Mouse (Mus musculus): ENCODE measurements at regions not wholly inside any gene's neighbourhood (a gene's known extent, or its start where the extent isn't known, plus 50 kb on each side); places are given as distances from the start of the nearest gene placed in this dataset.

GRCm38 (mm10) chr5:75494143-75494542, 80.6 kb upstream of the Kit start:
- no peaks in the 10 kb centered on the region for H3K27me3 ChIP-seq
- TF ChIP-seq CTCF (IDR thresholded peaks at IDR 0.05), result no peak
- DNase-seq (ENCODE audit: low read depth, low spot score) (no peak), ATAC-seq (no peak)
- ChIA-PET POLR2A (interaction anchor here (0.5 kb wide), 1 partner anchor 615 kb away, joined by 8 read pairs; no protein-coding TSS in a partner anchor), CTCF (interaction anchor here (1.2 kb wide), 1 partner anchor 10 kb away, joined by 3 read pairs; no protein-coding TSS in a partner anchor)
- in situ Hi-C loops (cut with MboI; ENCODE audit: low pct_unique_long_range_greater_than_20kb), result no loop called here

DNA sequence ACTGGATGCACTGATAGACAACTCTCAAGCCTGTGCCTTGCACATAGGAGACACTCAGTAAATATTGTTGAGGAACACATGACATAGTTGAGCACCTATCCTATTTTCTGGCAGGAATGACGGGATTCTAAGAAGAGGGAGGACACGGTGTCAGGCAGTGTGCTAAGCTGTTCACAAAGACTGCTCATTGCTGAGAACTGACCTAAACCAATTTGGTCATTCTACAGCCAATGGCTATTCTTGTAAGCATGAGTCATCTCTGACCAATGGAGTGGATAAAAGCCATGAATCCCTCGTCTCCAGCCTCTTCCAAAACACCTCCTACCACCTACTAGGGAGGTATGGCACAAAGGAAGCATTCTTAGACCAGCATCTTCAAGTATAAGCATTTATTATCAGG, 75.7 kb upstream of the Kit start:
- in situ Hi-C loops (cut with MboI; ENCODE audit: low pct_unique_long_range_greater_than_20kb), result no loop called here
- TF ChIP-seq CTCF (IDR thresholded peaks at IDR 0.05), result no peak
- ATAC-seq, result peak; percentile 58

DNA sequence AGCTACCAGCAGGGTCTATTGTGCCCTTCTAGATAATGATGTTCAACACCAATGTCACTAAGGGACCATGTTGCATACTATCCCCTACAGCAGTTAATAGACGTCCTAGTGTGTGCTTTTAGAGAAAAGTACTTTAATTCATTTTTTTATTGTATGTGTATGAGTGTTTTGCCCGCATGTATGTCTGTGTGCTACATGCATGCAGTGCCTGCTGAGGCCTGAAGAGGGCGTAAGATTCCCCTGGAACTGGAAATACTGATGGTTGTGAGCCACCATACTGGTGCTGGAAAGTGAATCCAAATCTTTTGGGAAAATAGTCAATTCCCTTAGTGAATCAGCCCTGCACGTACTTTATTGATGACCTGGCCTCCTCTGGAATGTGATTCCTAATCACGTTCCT, 75.0 kb upstream of the Kit start:
- TF ChIP-seq CTCF (IDR thresholded peaks at IDR 0.05), result peak; percentile 35
- DNase-seq (ENCODE audit: low read depth, low spot score), result no peak
- H3K27me3 ChIP-seq, result no peaks in the 10 kb centered on the region
- in situ Hi-C loops (cut with MboI; ENCODE audit: low pct_unique_long_range_greater_than_20kb), result no loop called here
- ATAC-seq, result no peak
- POLR2A ChIA-PET, result no interaction called here
- CTCF ChIA-PET, result no interaction called here

More for the DNA sequence above, 75.7 kb upstream of the Kit start:
- DNase-seq (ENCODE audit: low read depth, low spot score), result peak; percentile 33
- ChIA-PET CTCF (no interaction called here), POLR2A (interaction anchor here (0.6 kb wide), 1 partner anchor 12 kb away, joined by 3 read pairs; no protein-coding TSS in a partner anchor)
- no peaks in the 10 kb centered on the region for H3K27me3 ChIP-seq

GRCm38 (mm10) chr5:75500654-75501416, 73.9 kb upstream of the Kit start:
- peak; percentile 61 for ATAC-seq
- CTCF ChIA-PET, result no interaction called here

GRCm38 (mm10) chr5:75503673-75504072, 71.0 kb upstream of the Kit start:
- no peak for TF ChIP-seq CTCF (IDR thresholded peaks at IDR 0.05)
- in situ Hi-C loops (cut with MboI; ENCODE audit: low pct_unique_long_range_greater_than_20kb), result no loop called here
- ATAC-seq (no peak), DNase-seq (ENCODE audit: low read depth, low spot score) (no peak)
- H3K27me3 ChIP-seq, result no peaks in the 10 kb centered on the region
- POLR2A ChIA-PET, result interaction anchor here (0.5 kb wide), 1 partner anchor 130 kb away, joined by 4 read pairs; no protein-coding TSS in a partner anchor
- CTCF ChIA-PET, result interaction anchor here (1.0 kb wide), 1 partner anchor 12 kb away, joined by 3 read pairs; no protein-coding TSS in a partner anchor

More at GRCm38 (mm10) chr5:75500654-75501416, 73.9 kb upstream of the Kit start:
- DNase-seq (ENCODE audit: low read depth, low spot score), result peak; percentile 31
- TF ChIP-seq CTCF (IDR thresholded peaks at IDR 0.05), result no peak
- in situ Hi-C loops (cut with MboI; ENCODE audit: low pct_unique_long_range_greater_than_20kb), result no loop called here
- H3K27me3 ChIP-seq, result no peaks in the 10 kb centered on the region
- POLR2A ChIA-PET, result no interaction called here

- CTCF ChIA-PET, result no interaction called here
- ATAC-seq, result no peak
- in situ Hi-C loops (cut with MboI; ENCODE audit: low pct_unique_long_range_greater_than_20kb), result no loop called here
- no peaks in the 10 kb centered on the region for H3K27me3 ChIP-seq
- TF ChIP-seq CTCF (IDR thresholded peaks at IDR 0.05), result no peak
- POLR2A ChIA-PET, result no interaction called here
- DNase-seq (ENCODE audit: low read depth, low spot score), result no peak
Measured at GRCm38 (mm10) chr5:75512521-75513422, 61.9 kb upstream of the Kit start.

DNA sequence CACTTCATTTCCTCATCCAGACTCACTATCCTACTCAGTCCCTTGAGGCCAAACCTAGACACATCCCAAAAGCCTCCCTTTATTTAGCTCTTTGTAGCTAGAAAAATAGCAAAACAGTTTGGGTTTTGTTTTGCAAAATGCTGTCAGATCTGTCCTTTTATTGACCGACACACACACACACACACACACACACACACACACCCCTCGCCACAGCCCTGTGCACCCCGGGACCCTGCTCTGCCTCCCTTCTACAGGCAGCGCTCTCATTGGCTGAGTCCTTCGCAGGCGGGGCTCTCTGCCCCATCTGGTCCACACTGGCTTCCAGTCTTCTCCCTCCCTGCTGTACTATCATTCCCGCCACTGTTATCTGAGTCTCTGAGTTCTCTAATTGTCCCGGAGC, 56.5 kb upstream of the Kit start:
- no peaks in the 10 kb centered on the region for H3K27me3 ChIP-seq
- in situ Hi-C loops (cut with MboI; ENCODE audit: low pct_unique_long_range_greater_than_20kb), result no loop called here

DNA sequence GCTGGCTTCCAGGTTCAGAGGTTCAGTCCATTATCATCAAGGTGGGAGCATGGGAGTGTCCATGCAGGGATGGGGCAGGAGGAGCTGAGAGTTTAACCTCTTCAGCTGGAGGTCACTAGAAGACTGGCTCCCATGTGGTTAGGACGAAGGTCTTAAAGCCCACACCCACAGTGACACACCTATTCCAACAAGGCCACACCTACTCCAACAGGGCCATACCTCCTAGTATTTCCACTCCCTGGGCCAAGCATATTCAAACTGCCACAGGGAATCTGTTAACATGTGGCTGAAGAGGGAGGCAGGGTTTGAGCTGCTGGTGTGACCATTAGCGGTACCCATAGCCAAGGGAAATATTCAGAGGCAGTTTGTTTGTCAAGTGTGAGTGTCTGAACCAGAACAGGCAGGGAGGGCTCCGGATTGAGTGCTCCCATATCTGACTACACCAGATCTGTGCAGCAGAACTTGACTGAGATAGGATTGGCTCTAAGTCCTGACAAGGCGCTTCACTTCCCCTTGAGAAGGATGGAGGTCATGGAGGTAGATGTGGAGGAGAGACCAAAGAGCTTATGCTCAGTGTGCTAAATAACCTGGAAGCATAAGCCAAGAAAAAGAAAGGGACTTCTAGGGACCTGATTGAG, 51.6 kb upstream of the Kit start:
- POLR2A ChIA-PET, result no interaction called here
- TF ChIP-seq CTCF (IDR thresholded peaks at IDR 0.05), result no peak
- ATAC-seq, result no peak
- in situ Hi-C loops (cut with MboI; ENCODE audit: low pct_unique_long_range_greater_than_20kb), result no loop called here
- H3K27me3 ChIP-seq, result no peaks in the 10 kb centered on the region
- no peak for DNase-seq (ENCODE audit: low read depth, low spot score)
- CTCF ChIA-PET, result no interaction called here

More for the DNA sequence above, 56.5 kb upstream of the Kit start:
- ChIA-PET CTCF (no interaction called here), POLR2A (no interaction called here)
- DNase-seq (ENCODE audit: low read depth, low spot score), result no peak
- TF ChIP-seq CTCF (IDR thresholded peaks at IDR 0.05), result no peak
- no peak for ATAC-seq
